Mouse (Mus musculus) cerebellum, adult 2 months (tissue): ENCODE results near the gene Entpd3.

Experiments
- CTCF ChIP-seq: fragments of 200-500 bp; IDR thresholded peaks from 2 replicates; pipeline ENCODE4 v1.5.1; 2011; ENCODE audit warnings: low read depth, mild to moderate bottlenecking, control low read depth, low read length, moderate library complexity, borderline replicate concordance; ENCODE audit not compliant: insufficient read depth
- POLR2A ChIP-seq: fragments of 200-500 bp; IDR thresholded peaks from 2 replicates; pipeline ENCODE4 v1.6.1; 2011; ENCODE audit warnings: low read length, control low read depth, borderline replicate concordance; ENCODE audit not compliant: insufficient read depth

- TF ChIP-seq CTCF (no peak), POLR2A (no peak)
These were observed 55.2 kb downstream of the Entpd3 start for GRCm38 (mm10) chr9:120594839-120595238.
